Mouse (Mus musculus): ENCODE measurements at regions not wholly inside any gene's neighbourhood (a gene's known extent, or its start where the extent isn't known, plus 50 kb on each side); places are given as distances from the start of the nearest gene placed in this dataset.
A peak's percentile ranks its signal among the peaks of the same experiment; 100 is the strongest.

- DNase-seq: no peak
Observed at GRCm38 (mm10) chr5:29142957-29143356, 52.8 kb upstream of the Rnf32 start.

- no peak for DNase-seq
Observed at GRCm38 (mm10) chr5:29142502-29142901, 53.3 kb upstream of the Rnf32 start.

GRCm38 (mm10) chr5:29137481-29137880 lies 58.3 kb upstream of the Rnf32 start:
- no peak for DNase-seq

- no peak for DNase-seq
Observed at GRCm38 (mm10) chr5:29132261-29132660, 63.5 kb upstream of the Rnf32 start.

- DNase-seq: no peak
Observed at GRCm38 (mm10) chr5:29131762-29132161, 64.0 kb upstream of the Rnf32 start.

- no peak for DNase-seq
Observed at GRCm38 (mm10) chr5:29129724-29130123, 66.1 kb upstream of the Rnf32 start.

- no peak for DNase-seq
Observed at GRCm38 (mm10) chr5:29116942-29117341, 78.8 kb upstream of the Rnf32 start.

GRCm38 (mm10) chr5:29112531-29112930 lies 83.3 kb upstream of the Rnf32 start:
- no peak for DNase-seq

- DNase-seq: no peak
Observed at GRCm38 (mm10) chr5:29107276-29107675, 88.5 kb upstream of the Rnf32 start.

GRCm38 (mm10) chr5:29083288-29083687 lies 112.5 kb upstream of the Rnf32 start:
- peak in 1 of 2 experiments; percentile 0 for DNase-seq

GRCm38 (mm10) chr5:29054393-29054792 lies 141.4 kb upstream of the Rnf32 start:
- no peak for DNase-seq

GRCm38 (mm10) chr5:29036636-29037035 lies 159.2 kb upstream of the Rnf32 start:
- DNase-seq: peak; percentile 4 to 27

GRCm38 (mm10) chr5:29033462-29033997 lies 162.3 kb upstream of the Rnf32 start:
- DNase-seq: no peak

- no peak for DNase-seq
Observed at GRCm38 (mm10) chr5:29030525-29030924, 165.3 kb upstream of the Rnf32 start.

GRCm38 (mm10) chr5:29029957-29030356 lies 165.8 kb upstream of the Rnf32 start:
- no peak for DNase-seq

GRCm38 (mm10) chr5:29025045-29025444 lies 170.7 kb upstream of the Rnf32 start:
- no peak for DNase-seq

- DNase-seq: no peak
Observed at GRCm38 (mm10) chr5:28992796-28993195, 203.0 kb upstream of the Rnf32 start.

- no peak for DNase-seq
Observed at GRCm38 (mm10) chr5:28979932-28980331, 215.9 kb upstream of the Rnf32 start.

- no peak for DNase-seq
Observed at GRCm38 (mm10) chr5:28970404-28970803, 225.4 kb upstream of the Rnf32 start.

- peak; percentile 16 to 19 for DNase-seq
Observed at GRCm38 (mm10) chr5:28955036-28955435, 240.8 kb upstream of the Rnf32 start.

- DNase-seq: no peak
Observed at GRCm38 (mm10) chr5:28947465-28947864, 248.3 kb upstream of the Rnf32 start.

- no peak for DNase-seq
Observed at GRCm38 (mm10) chr5:28943571-28944316, 252.0 kb upstream of the Rnf32 start.

- no peak for DNase-seq
Observed at GRCm38 (mm10) chr5:28940972-28941371, 254.8 kb upstream of the Rnf32 start.
